Mouse (Mus musculus) layer of hippocampus, postnatal 14 days (tissue): ENCODE measurements around the gene Ctnnb1. TPM values are rescaled to one million over a fixed set of nuclear protein-coding genes. Genes with fewer than 3 reads are reported as not detected.
A peak's percentile ranks its signal among the peaks of the same experiment; 100 is the strongest.

Experiments used
- DNase-seq, 2 experiments: peaks; one replicate each; pipeline ENCODE4 v3.0.0; 2021 to 2022; ENCODE audit warnings: low spot score in 2 of 2, mixed read lengths in 1 of 2
- microRNA-seq, 2 experiments: library from miRNA; unstranded; fragments of <30 nt; microRNA quantifications; one replicate each; pipeline ENCODE4 v1.2.0; 2021
- total RNA-seq, 2 experiments: library from RNA; stranded (reverse); gene quantifications; 2 replicates each; pipeline ENCODE4 v1.2.3; 2021

The Ctnnb1 gene
- total RNA-seq, 2 experiments from 2014 or later: 772 to 788 TPM

DNA sequence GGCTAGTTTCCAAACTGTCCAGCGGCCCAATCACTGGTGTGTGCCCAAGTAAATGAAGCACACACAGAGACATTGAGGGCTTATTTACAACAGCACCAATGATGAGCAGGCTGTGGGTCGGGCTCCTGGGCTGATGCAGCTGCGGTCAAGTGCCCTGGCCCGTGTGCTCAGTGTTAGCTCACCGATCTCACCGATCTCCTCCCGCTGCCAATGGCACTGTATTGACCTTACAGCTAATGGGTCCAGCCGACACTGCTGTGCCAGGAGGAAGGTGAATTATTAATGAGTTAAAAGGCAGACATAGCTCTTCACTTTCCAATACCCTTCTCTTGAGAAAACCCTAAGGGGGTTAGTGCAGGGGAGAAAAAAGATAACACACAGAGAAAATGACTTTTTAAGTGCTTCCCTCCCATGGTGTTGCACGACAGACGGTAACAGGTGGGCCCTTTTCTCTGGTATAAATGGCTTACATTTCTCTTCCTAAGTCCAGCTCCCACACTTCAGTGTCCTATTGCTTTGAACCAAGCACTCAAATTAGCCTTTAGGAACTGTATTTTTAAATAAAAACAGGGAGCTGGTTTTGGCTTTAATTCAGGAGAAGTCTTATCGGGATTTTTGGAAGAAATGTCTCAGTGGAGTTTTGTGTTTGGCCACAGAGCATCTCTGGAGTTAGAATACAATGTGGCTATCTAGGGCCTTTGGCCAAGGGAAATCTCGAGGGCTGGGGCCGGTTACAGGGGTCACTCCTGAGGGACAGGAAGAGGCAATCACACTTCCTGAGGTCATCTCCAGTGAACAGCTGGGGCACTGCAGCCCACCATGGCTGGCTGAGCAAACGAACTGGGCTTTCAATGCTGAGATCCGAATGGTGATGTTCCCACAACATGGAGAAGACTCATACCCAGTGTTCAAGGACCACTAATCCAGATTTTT lies 65.5 kb downstream of the Ctnnb1 start:
- no peak for DNase-seq

DNA sequence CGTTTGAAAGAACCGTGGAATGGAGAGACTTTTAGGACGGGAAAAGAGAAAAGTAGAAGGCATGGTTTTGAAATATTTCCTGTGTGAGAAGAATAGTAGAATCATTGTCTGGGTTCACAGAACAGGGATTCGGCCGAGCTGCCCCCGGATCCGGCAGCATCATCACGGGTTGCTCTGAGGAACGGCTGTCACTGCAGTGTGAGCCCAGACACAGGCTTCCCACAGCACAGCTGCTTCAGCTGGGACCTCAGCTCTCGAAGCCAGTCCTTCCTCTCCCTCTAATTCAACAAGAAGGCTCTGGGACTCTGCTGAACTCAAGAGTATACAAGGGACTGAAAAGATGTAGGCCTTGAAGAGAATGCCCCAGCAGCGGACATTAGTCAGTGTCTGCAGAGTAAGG lies 69.7 kb downstream of the Ctnnb1 start:
- peak; percentile 20 to 40 for DNase-seq

DNA sequence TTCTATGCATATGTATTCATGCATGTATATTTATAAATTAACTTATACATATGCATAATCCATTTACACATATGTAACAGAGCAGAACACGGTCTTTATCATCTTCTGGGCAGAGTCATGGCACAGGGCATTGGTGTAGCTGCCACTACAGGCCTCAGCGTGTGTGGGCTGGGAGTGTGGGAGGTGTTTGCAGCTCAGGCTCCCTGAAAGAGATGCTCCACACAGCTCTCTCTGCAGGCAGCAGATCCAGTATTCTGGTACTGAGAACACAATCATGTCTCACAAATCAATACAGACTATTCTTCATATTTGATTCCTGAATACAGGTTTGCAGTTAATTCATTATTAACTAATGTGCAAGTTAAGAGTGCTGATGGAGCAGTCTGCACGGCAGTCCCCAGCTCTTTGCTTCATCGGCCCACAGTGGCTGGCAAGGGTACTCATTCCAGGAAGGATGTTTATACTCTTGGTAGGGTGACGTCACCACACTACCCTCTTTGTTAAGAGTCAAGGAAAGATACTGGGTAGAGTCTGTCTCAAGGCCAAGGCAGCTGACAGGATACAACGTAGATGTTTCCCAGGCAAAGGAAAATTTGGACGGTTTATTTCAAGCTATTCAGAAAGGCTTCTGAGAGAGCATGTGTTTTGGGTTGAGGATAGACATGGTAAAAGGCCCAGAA lies 71.8 kb downstream of the Ctnnb1 start:
- DNase-seq: peak; percentile 41 to 55

- DNase-seq: no peak
Observed at GRCm38 (mm10) chr9:121001681-121002540, 72.9 kb downstream of the Ctnnb1 start.

- no peak for DNase-seq
Observed at GRCm38 (mm10) chr9:121005961-121006360, 76.9 kb downstream of the Ctnnb1 start.

Small RNAs within 50 kb of the gene (microRNA-seq; reads per million reads assigned to microRNA genes)
- gene Mir7090: 0 to 0.68 reads per million in 2 experiments
